Mouse (Mus musculus) T-helper 1 cell (primary cell): ENCODE results near the gene Pdzrn4.
"Not testable (repeated sequence)": the region's sequence is repeated elsewhere in the genome, so short reads cannot be mapped to it uniquely, and the experiment has no call there.

ENCODE experiments used
- in situ Hi-C: fragments of 300-600 bp; cut with MboI, MseI; formaldehyde crosslinking; loops from one replicate; pipeline ENCODE4 v1.15.1; 2025; ENCODE audit warnings: high pct_unique_total_duplicates

The Pdzrn4 gene

GRCm38 (mm10) chr15:92396770-92397608 is at the start of gene Pdzrn4:
Pdzrn4 (plus strand) TSS chr15:92396881.
- in situ Hi-C loops, result loop anchor here (10.0 kb wide), 1 partner anchor 852 kb away; no protein-coding TSS in a partner anchor

GRCm38 (mm10) chr15:92347426-92347825 is 49.3 kb upstream of the Pdzrn4 start:
- in situ Hi-C loops, result no loop called here

- in situ Hi-C loops, result no loop called here
Measured at GRCm38 (mm10) chr15:92347902-92348301, 48.8 kb upstream of the Pdzrn4 start.

DNA sequence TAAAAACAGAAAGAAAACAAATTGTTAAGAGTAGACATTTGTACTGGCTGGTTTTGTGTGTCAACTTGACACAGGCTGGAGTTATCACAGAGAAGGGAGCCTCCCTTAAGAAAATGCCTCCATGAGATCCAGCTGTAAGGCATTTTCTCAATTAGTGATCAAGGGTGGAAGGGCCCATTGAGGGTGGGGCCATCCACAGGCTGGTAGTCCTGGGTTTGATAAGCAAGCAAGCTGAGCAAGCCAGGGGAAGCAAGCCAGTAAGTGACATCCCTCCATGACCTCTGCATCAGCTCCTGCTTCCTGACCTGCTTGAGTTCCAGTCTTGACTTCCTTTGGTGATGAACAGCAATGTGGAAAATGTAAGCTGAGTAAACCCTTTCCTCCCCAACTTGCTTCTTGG is 48.2 kb upstream of the Pdzrn4 start:
- in situ Hi-C loops, result not testable (repeated sequence)

GRCm38 (mm10) chr15:92364153-92364552 is 32.5 kb upstream of the Pdzrn4 start:
- in situ Hi-C loops, result no loop called here

GRCm38 (mm10) chr15:92364592-92364991 is 32.1 kb upstream of the Pdzrn4 start:
- in situ Hi-C loops, result no loop called here

DNA sequence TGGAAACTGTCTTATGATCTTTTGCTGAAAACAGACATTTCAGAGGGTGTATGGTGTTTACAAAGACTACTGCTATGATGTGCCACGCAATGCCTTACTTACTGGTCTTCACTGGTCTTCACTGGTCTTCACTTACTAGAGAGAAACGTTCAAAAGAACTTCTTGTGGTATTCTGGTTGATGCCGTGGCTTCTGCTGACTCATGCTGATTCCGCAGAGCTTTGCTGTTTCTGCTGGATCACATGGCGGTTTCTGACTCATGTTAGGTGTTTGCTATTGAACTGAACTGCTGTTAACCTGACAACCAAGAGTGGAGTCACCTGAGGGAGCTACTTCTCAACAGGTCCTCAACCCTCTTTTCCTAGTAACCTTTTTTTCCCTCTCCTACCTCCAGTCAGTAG is 1.9 kb upstream of the Pdzrn4 start:
- in situ Hi-C loops, result loop anchor here (10.0 kb wide), 1 partner anchor 850 kb away; no protein-coding TSS in a partner anchor

GRCm38 (mm10) chr15:92398747-92399146 is 2.1 kb downstream of the Pdzrn4 start:
- in situ Hi-C loops, result loop anchor here (10.0 kb wide), 1 partner anchor 854 kb away; no protein-coding TSS in a partner anchor

- in situ Hi-C loops, result loop anchor here (10.0 kb wide), 1 partner anchor 854 kb away; no protein-coding TSS in a partner anchor
Measured at GRCm38 (mm10) chr15:92399278-92399677, 2.6 kb downstream of the Pdzrn4 start.

DNA sequence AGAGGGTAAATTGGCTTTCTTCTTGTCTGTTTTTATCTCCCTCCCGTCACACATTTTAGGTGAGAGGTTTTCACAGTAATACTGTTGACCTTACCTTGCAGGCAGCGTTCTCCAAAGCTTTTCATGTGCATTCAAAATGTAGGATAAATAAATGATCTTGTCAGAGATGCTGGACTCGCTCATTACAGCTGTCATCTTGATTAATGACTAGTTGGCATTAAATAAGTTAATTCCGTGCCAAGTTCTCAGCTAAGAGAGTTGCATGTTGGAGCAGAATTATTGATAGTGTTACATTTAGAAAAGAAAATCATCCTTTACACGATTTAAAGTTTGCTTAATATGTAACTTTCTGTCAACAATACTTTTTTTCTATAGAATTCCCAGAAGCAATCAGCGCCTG is 4.9 kb downstream of the Pdzrn4 start:
- in situ Hi-C loops, result no loop called here

GRCm38 (mm10) chr15:92415323-92415722 is 18.6 kb downstream of the Pdzrn4 start:
- in situ Hi-C loops, result no loop called here

GRCm38 (mm10) chr15:92416141-92416540 is 19.5 kb downstream of the Pdzrn4 start:
- in situ Hi-C loops, result no loop called here

GRCm38 (mm10) chr15:92416658-92417057 is 20.0 kb downstream of the Pdzrn4 start:
- in situ Hi-C loops, result no loop called here

GRCm38 (mm10) chr15:92417120-92417519 is 20.4 kb downstream of the Pdzrn4 start:
- in situ Hi-C loops, result no loop called here

DNA sequence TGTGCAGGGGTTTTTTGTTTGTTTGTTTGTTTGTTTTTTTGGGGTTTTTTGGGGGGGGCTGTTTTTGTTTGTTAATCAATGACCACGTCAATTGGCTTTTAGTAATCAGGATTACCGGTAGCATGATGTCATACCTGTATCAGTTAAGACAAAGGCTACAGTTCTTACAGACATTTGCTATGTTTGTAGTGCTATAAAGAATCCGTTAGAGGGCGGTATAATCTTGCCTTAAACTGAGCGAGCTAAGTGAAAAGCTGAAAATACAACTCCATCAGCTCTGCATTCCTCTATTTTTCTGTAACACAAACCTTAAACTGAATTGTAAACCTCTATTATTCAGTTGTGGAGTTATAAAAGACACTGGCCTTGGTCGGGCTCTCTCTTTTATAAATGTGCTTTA is 37.9 kb downstream of the Pdzrn4 start:
- in situ Hi-C loops, result loop anchor here (25.0 kb wide), 1 partner anchor 778 kb away; no protein-coding TSS in a partner anchor

GRCm38 (mm10) chr15:92435306-92435705 is 38.6 kb downstream of the Pdzrn4 start:
- in situ Hi-C loops, result loop anchor here (25.0 kb wide), 1 partner anchor 777 kb away; no protein-coding TSS in a partner anchor

GRCm38 (mm10) chr15:92441630-92442180 is 45.0 kb downstream of the Pdzrn4 start:
- in situ Hi-C loops, result loop anchor here (25.0 kb wide), 1 partner anchor 771 kb away; no protein-coding TSS in a partner anchor

DNA sequence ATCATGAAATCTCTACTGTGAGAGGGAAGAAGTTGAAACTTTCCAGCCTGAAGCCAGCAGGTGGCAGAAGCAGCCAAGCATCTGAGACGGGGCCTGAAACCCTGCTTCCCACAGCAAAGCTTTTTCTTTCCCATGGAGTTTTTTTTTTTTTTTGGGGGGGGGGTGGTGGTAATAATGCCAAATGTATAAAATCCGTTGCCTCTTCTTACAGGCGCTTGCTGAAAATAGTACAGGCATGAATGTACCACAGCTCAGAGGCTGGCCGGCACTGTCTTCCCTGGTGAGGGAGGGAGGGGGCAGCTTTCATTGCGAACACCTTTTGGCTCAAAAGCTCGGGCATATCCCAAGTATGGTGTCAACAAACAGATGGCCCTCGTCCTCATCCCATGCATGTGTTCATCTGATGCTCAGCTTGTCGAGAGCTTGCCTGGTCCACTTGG is 51.0 kb downstream of the Pdzrn4 start:
- in situ Hi-C loops, result loop anchor here (25.0 kb wide), 1 partner anchor 765 kb away; no protein-coding TSS in a partner anchor

DNA sequence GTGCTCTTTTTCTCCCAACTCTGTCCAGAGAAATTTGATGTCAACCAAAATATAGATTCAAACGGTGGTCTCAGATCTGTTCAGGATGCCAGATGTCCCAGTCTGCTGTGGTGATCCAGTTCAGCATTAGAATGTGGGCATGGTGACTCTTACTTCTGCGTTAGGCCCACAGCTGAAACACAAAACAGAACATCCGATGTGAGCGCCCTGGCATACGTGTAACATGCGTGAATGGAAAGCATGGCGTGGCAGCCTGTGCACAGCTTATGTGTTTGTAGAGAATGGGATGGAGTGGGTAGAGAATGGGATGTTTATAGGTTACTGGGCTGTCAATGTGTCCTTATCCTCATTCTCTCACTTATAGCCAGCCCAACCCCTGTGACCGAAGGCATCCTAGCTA is 52.4 kb downstream of the Pdzrn4 start:
- in situ Hi-C loops, result loop anchor here (25.0 kb wide), 1 partner anchor 763 kb away; no protein-coding TSS in a partner anchor

DNA sequence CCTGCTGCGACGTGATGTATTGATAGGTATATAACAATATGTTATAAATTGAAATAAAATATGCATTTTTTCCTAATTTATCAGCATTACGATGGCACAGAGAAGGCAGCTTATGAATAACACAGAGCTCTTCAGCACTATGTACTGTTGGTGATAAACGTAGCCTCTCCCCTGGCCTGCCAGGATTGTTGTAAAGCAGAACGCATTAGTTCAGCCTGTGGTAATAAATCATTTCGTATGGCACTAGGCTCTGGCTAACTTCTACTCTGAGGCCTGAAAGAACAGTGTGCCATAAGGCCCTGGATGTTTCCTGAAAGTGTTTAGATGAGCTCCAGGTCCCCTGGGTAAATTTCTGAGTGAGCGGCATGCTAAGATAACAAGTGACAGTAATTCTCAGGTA is 55.9 kb downstream of the Pdzrn4 start:
- in situ Hi-C loops, result no loop called here

DNA sequence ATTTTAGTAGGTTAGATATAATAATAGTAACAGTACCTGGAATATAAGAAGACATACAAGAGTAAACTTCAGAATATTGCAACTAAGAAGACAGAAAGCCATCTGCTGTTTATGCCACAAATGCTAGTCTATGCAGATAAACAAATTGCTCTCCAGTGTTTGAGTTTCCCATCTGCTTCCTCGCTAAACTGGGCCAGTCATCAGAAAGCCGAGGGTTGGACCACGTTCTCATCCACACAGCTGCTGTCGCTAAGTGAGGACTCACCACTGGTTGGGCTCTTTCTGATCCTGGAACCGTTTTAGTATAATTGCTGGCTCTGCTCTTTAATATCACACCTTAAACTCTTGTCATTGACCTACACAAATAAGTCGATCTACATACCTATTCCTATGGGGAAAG is 85.5 kb downstream of the Pdzrn4 start:
- in situ Hi-C loops, result no loop called here

DNA sequence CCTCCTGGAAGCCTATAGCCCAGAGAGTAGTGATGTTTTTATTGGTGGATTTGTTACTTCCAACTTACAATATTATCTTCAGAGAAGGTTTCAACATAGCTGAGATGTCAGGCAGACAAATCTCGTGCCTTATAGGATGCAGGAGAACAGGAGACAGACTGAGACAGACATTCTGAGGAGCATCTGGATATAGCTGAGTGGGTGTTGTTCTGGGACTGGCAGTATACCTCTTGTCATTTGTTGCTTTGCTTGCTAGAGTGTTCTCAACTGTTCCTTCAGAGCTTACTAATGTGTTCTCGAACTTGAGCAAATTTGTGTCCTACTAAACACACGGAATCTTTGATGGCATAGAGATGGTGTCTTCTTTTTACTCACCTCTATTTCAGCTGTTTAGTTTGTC is 94.7 kb downstream of the Pdzrn4 start:
- in situ Hi-C loops, result no loop called here
